Mouse (Mus musculus) embryonic fibroblast, embryonic 13.5 days (primary cell): ENCODE measurements at regions not wholly inside any gene's neighbourhood (a gene's known extent, or its start where the extent isn't known, plus 50 kb on each side); places are given as distances from the start of the nearest gene placed in this dataset.

ENCODE experiments used
- CTCF ChIP-seq: IDR thresholded peaks from 2 replicates; pipeline ENCODE4 v1.5.1; 2011; ENCODE audit warnings: mild to moderate bottlenecking, control low read depth, low read length, moderate library complexity, borderline replicate concordance; ENCODE audit not compliant: insufficient read depth
- POLR2A ChIP-seq: IDR thresholded peaks from 2 replicates; pipeline ENCODE4 v1.6.1; 2011; ENCODE audit warnings: low read depth, mild to moderate bottlenecking, control low read depth, low read length, moderate library complexity

GRCm38 (mm10) chr7:121259497-121260009 is 132.1 kb upstream of the Hs3st2 start:
- no peak for TF ChIP-seq POLR2A
- TF ChIP-seq CTCF, result no peak
